ENCODE assay signal across 17 mouse cellular contexts in genomic region chr6:137525769-137526168, GRCm38 (mm10).
A peak's percentile ranks its signal among the peaks of the same experiment; 100 is the strongest.
DNase-seq lines count a peak whose midpoint lies in the region; ATAC-seq lines count a peak whose summit lies in the region.
"Had no signal": no experiment of that assay in that cellular context is flagged by ENCODE, and none has a peak within 500 bp of the region (broad histone marks: within the 10 kb centered on the region; RNA-seq: fewer than 3 reads in every experiment).

No protein-coding gene starts in this region.

- H3K4me1 ChIP-seq in hindbrain, embryonic 12.5 days, result peaks cover 4% of the 10 kb centered on the region
- peaks cover 4% of the 10 kb centered on the region for H3K4me1 ChIP-seq in midbrain, embryonic 11.5 days (ENCODE audit: control insufficient read depth, insufficient read depth, low read length)
- peaks cover 3% of the 10 kb centered on the region; the same call in 1 of the 2 replicates for H3K4me1 ChIP-seq in embryonic facial prominence, embryonic 10.5 days

- DNase-seq in heart, adult 11 months, result peak; percentile 74
- no peak for DNase-seq in heart, postnatal 10 days
- peak; percentile 86 for DNase-seq in midbrain, embryonic 11.5 days (ENCODE audit: low spot score, missing footprints)
- peak; percentile 17 for DNase-seq in retina, embryonic 14.5 days (ENCODE audit: low spot score)
- DNase-seq in embryonic facial prominence, embryonic 10.5 days (ENCODE audit: low spot score), result no peak
- DNase-seq: adrenal gland, adult 8-10 months; cerebellum, adult 9-11 months; gastrocnemius, postnatal 25 days; kidney, adult 2 months; kidney, postnatal 10 days; left cerebral cortex, postnatal 4 days; liver had no signal

- H3K36me3 ChIP-seq in hindbrain, embryonic 12.5 days, result no peaks in the 10 kb centered on the region
- H3K36me3 ChIP-seq in midbrain, embryonic 11.5 days (ENCODE audit: control insufficient read depth, insufficient read depth, low read length), result no peaks in the 10 kb centered on the region
- no peaks in the 10 kb centered on the region for H3K36me3 ChIP-seq in embryonic facial prominence, embryonic 10.5 days (replicated peaks)
- H3K36me3 ChIP-seq: heart, embryonic 10.5 days had no signal

- H3K27me3 ChIP-seq in hindbrain, embryonic 12.5 days, result no peaks in the 10 kb centered on the region
- no peaks in the 10 kb centered on the region for H3K27me3 ChIP-seq in midbrain, embryonic 11.5 days (ENCODE audit: control insufficient read depth, insufficient read depth, low read length)
- no peaks in the 10 kb centered on the region for H3K27me3 ChIP-seq in embryonic facial prominence, embryonic 10.5 days (replicated peaks; ENCODE audit: low read depth, poor library complexity, severe bottlenecking)

- peak; percentile 61; the same call in 1 of the 2 replicates for ATAC-seq in hindbrain, embryonic 12.5 days (ENCODE audit: low FRiP score)
- ATAC-seq in midbrain, embryonic 11.5 days (ENCODE audit: low FRiP score), result peak; percentile 88
- no peak for ATAC-seq in activated CD4-positive, CD25-positive, alpha-beta regulatory T cell, adult 4 months
- ATAC-seq: lung, postnatal 0 days had no signal

- H3K4me2 ChIP-seq in hindbrain, embryonic 12.5 days (replicated peaks), result no peak overlapping the region
- no peak overlapping the region for H3K4me2 ChIP-seq in midbrain, embryonic 11.5 days

- 18% methylated on average over 3 of the region's 3 CpGs for WGBS in hindbrain, embryonic 12.5 days
- 2% methylated on average over 3 of the region's 3 CpGs for WGBS in midbrain, embryonic 11.5 days
- 20% methylated on average over 3 of the region's 3 CpGs for WGBS in embryonic facial prominence, embryonic 10.5 days

- H3K9me3 ChIP-seq in hindbrain, embryonic 12.5 days (replicated peaks), result no peaks in the 10 kb centered on the region
- no peaks in the 10 kb centered on the region for H3K9me3 ChIP-seq in midbrain, embryonic 11.5 days (ENCODE audit: control insufficient read depth, low read length)
- no peaks in the 10 kb centered on the region for H3K9me3 ChIP-seq in embryonic facial prominence, embryonic 10.5 days
- H3K9me3 ChIP-seq: heart, embryonic 10.5 days had no signal

- no peak overlapping the region for H3K27ac ChIP-seq in hindbrain, embryonic 12.5 days
- H3K27ac ChIP-seq in midbrain, embryonic 11.5 days (ENCODE audit: low read depth, low read length), result no peak overlapping the region
- H3K27ac ChIP-seq in embryonic facial prominence, embryonic 10.5 days (replicated peaks), result no peak overlapping the region
- H3K27ac ChIP-seq: heart, embryonic 10.5 days; stomach, postnatal 0 days had no signal

- no peak overlapping the region for H3K9ac ChIP-seq in hindbrain, embryonic 12.5 days
- H3K9ac ChIP-seq in midbrain, embryonic 11.5 days (ENCODE audit: low read length), result no peak overlapping the region

- H3K4me3 ChIP-seq in hindbrain, embryonic 12.5 days, result no peak overlapping the region
- no peak overlapping the region for H3K4me3 ChIP-seq in midbrain, embryonic 11.5 days (ENCODE audit: low read depth, low read length)
- no peak overlapping the region for H3K4me3 ChIP-seq in embryonic facial prominence, embryonic 10.5 days
- H3K4me3 ChIP-seq: heart, embryonic 10.5 days had no signal

- intact Hi-C loops in heart, postnatal 10 days (cut with DNase I), result no loop called here

Comparison
In these comparisons a context has a peak if more than half of its experiments do, and no peak if none do; other contexts are left out.
1. DNase-seq: peak in heart, adult 11 months (single experiment), midbrain, embryonic 11.5 days (single experiment) and retina, embryonic 14.5 days (single experiment); none in heart, postnatal 10 days (0 of 2) and embryonic facial prominence, embryonic 10.5 days (single experiment).